Mouse (Mus musculus): Measurements from ENCODE around the gene Cmtr2. TPM values are rescaled to one million over a fixed set of nuclear protein-coding genes. Genes with fewer than 3 reads are reported as not detected.

Gene Cmtr2
- polyA plus RNA-seq, 1 experiment from 2014 or later: 9.5 TPM

DNA sequence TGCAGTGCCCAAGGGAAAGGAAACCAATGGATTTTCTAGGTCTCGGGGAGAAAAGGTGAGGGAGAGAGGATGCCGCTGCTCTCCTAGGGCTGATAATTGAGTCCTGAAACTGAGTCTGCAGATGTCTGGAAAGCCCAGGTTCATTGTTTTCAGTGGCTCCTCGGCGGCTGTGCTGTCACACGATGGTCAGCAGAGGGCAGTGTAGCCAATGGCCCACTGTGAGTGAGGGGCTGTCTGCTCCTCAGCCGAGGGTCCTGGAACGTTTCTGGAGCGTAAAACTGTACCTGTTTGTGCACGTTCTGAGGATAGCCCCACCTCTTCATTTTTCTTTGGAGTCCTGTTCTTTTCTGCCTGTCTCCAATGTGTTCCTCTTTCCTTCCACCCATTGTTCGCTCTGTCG is 13.7 kb upstream of the Cmtr2 start:
- H3K27ac ChIP-seq: no peak overlapping the region
- H3K4me2 ChIP-seq: no peak overlapping the region
- ATAC-seq (replicated peaks; ENCODE audit: low FRiP score): no peak
- WGBS: 31% methylated on average over 11 of the region's 11 CpGs
- no peaks in the 10 kb centered on the region for H3K4me1 ChIP-seq
- H3K4me3 ChIP-seq (replicated peaks): no peak overlapping the region
- H3K9ac ChIP-seq: no peak overlapping the region
- no peaks in the 10 kb centered on the region for H3K9me3 ChIP-seq (replicated peaks)
- H3K27me3 ChIP-seq: 0 out of 2 replicates have a peak, but pooled peaks cover 3% of the 10 kb centered on the region
- H3K36me3 ChIP-seq: no peaks in the 10 kb centered on the region

DNA sequence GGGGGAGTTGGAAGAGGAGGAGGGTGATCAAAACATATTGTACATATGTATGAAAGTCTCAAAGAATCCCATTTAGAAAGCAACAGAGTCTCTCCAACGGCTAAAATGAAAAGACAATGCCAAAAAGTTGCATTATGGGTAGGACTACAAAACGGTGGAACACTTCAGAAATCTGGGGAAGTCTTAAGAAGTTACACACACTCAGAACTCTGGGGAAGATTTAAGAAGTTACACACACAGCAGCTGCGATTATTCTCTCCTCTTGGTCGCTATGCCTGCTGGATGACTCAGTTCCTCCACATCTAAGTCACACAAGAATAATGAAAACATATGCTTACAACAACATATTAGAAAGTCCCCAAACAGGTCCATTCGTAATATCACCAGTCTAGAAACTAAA is 788 bp downstream of the Cmtr2 start:
- H3K4me1 ChIP-seq: peaks cover 16% of the 10 kb centered on the region
- no peaks in the 10 kb centered on the region for H3K9me3 ChIP-seq (replicated peaks)
- no peak overlapping the region for H3K4me3 ChIP-seq (replicated peaks)
- no peak overlapping the region for H3K27ac ChIP-seq
- peaks cover 7% of the 10 kb centered on the region for H3K36me3 ChIP-seq
- H3K4me2 ChIP-seq: no peak overlapping the region
- H3K9ac ChIP-seq: no peak overlapping the region
- no peak for ATAC-seq (replicated peaks; ENCODE audit: low FRiP score)
- WGBS: 78% methylated on average over 5 of the region's 5 CpGs
- no peaks in the 10 kb centered on the region; the same call in 1 of the 2 replicates for H3K27me3 ChIP-seq

DNA sequence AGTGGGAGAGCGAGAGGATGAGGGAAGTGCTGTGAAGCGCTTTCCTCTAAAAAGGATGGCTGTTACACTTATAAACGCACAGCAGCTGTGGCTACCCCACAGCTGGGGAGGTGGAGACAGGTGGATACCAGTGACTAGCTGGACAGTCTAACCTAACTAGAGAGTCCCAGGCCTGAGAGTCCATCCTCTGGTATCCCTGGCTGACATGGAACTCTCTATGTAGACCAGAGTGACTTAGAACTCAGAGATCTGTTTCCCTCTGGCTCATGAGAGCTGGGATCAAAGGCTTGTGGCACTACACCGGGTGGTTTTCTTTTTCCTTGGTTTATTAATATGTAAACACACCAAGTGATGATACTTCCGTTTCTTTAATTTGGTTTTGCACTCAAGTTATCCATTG is 1.7 kb downstream of the Cmtr2 start:
- H3K9ac ChIP-seq: no peak overlapping the region
- WGBS: 30% methylated on average over 5 of the region's 5 CpGs

DNA sequence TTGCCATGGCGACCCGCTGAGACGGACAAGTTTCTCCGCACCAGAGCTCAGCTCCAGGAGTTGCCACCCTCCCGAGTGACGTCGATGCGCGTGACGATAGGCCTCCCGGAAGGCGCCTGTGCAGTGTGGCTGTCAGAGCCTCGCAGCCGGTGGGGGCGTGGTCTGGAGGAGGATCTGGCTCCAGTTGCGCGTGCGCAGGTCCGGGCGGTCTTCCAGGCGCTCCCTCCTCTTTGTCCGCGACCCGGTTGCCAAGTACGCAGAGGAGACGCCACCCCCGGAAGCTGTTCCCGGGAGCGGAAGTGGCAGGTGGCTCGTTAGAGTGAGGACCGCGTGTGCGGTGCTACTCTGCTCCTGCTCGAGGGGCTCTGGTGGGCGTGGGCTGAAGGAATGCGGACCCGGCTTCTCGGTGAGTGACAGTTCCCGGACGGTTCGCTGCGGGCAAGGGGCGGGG is 2.2 kb downstream of the Cmtr2 start:
- H3K4me1 ChIP-seq: peaks cover 16% of the 10 kb centered on the region
- no peaks in the 10 kb centered on the region for H3K9me3 ChIP-seq (replicated peaks)
- peak overlapping the region; percentile 67 for H3K27ac ChIP-seq
- peak overlapping the region; percentile 77 for H3K4me3 ChIP-seq (replicated peaks)
- peak; percentile 99 for ATAC-seq (replicated peaks; ENCODE audit: low FRiP score)
- WGBS: under 1% methylated on average over 43 of the region's 43 CpGs
- no peaks in the 10 kb centered on the region; the same call in 1 of the 2 replicates for H3K27me3 ChIP-seq
- H3K4me2 ChIP-seq: peak overlapping the region; percentile 84
- H3K36me3 ChIP-seq: peaks cover 21% of the 10 kb centered on the region
- peak overlapping the region; percentile 41 for H3K9ac ChIP-seq

More for the DNA sequence above, 1.7 kb downstream of the Cmtr2 start:
- H3K4me2 ChIP-seq: peak overlapping the region; percentile 84
- ATAC-seq (replicated peaks; ENCODE audit: low FRiP score): 0 out of 2 replicates have a peak, but pooled peaks have one; percentile 13
- no peaks in the 10 kb centered on the region for H3K9me3 ChIP-seq (replicated peaks)
- H3K27ac ChIP-seq: no peak overlapping the region
- H3K27me3 ChIP-seq: no peaks in the 10 kb centered on the region; the same call in 1 of the 2 replicates
- peaks cover 16% of the 10 kb centered on the region for H3K36me3 ChIP-seq
- peaks cover 16% of the 10 kb centered on the region for H3K4me1 ChIP-seq
- H3K4me3 ChIP-seq (replicated peaks): peak overlapping the region; percentile 77

DNA sequence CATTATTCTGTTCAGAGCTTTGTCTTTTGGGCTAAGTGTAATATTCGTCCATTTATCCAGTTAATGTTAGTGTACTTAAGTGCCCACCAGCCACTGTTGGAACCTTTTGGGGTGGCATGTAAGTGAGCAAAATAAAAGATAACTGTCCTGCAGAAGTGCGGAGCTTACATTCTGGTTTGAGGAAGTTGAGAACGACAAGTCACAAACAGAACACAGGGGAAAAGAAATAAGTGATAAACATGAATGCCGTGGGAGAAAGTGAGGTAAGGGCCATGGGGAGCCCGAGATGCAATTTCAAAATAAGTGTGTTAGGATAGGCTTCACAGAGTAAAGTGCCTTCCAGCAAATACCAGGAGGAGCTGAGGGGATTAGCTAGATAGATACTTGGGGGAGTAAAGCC is 3.0 kb downstream of the Cmtr2 start:
- peak overlapping the region; percentile 77 for H3K4me3 ChIP-seq (replicated peaks)
- H3K27ac ChIP-seq: no peak overlapping the region
- no peak for ATAC-seq (replicated peaks; ENCODE audit: low FRiP score)
- peak overlapping the region; percentile 41; the same call in 1 of the 2 replicates for H3K9ac ChIP-seq
- peaks cover 29% of the 10 kb centered on the region for H3K36me3 ChIP-seq
- no peaks in the 10 kb centered on the region; the same call in 1 of the 2 replicates for H3K27me3 ChIP-seq
- peaks cover 16% of the 10 kb centered on the region for H3K4me1 ChIP-seq
- H3K4me2 ChIP-seq: peak overlapping the region; percentile 84
- WGBS: 76% methylated on average over 5 of the region's 5 CpGs
- no peaks in the 10 kb centered on the region for H3K9me3 ChIP-seq (replicated peaks)

DNA sequence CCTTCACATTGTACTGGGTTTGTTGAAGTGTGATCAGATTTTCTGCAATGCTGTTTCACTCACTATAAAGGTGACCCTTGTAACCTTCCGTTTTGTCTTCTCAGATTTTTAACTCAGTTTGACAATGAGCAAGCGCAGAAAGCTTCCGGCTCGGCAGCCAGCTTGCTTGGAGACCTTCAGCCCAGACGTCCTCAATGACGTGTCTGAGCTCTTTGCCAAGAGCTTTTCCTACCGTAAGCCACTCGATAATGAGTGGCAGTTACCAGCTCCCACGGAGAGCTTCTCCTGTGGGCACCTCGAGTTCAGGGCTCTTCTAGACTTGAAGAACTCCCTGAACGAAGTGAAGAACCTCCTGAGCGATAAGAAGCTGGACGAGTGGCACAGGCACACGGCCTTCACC is 5.5 kb downstream of the Cmtr2 start:
- WGBS: 90% methylated on average over 14 of the region's 14 CpGs
- Histone ChIP-seq H3K27ac (no peak overlapping the region), H3K4me3 (replicated peaks) (no peak overlapping the region), H3K4me2 (no peak overlapping the region), H3K9ac (no peak overlapping the region), H3K4me1 (peaks cover 16% of the 10 kb centered on the region), H3K9me3 (replicated peaks) (no peaks in the 10 kb centered on the region), H3K36me3 (peaks cover 34% of the 10 kb centered on the region), H3K27me3 (no peaks in the 10 kb centered on the region; the same call in 1 of the 2 replicates)
- no peak for ATAC-seq (replicated peaks; ENCODE audit: low FRiP score)

DNA sequence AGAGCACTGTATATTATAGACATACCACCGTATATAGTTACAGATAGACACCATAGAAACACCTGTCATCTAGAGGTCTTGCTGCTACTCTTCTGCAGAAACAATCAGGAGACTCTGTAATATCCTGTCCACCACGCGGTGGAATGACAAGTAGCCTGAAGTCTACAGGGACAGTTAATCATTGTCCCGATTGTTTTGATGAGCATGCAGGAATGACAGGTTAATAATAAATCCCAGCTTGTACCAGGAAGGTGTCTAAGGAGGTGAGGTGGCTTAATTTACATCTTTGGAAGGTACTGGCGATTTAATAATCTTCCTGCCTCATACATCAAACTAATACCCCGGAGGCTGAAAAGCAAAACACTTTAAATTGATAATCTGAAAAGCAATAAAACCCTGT is 15.3 kb downstream of the Cmtr2 start:
- peaks cover 7% of the 10 kb centered on the region for H3K4me1 ChIP-seq
- WGBS: 32% methylated on average over 6 of the region's 6 CpGs
- peak; percentile 46; the same call in 1 of the 2 replicates for ATAC-seq (replicated peaks; ENCODE audit: low FRiP score)

DNA sequence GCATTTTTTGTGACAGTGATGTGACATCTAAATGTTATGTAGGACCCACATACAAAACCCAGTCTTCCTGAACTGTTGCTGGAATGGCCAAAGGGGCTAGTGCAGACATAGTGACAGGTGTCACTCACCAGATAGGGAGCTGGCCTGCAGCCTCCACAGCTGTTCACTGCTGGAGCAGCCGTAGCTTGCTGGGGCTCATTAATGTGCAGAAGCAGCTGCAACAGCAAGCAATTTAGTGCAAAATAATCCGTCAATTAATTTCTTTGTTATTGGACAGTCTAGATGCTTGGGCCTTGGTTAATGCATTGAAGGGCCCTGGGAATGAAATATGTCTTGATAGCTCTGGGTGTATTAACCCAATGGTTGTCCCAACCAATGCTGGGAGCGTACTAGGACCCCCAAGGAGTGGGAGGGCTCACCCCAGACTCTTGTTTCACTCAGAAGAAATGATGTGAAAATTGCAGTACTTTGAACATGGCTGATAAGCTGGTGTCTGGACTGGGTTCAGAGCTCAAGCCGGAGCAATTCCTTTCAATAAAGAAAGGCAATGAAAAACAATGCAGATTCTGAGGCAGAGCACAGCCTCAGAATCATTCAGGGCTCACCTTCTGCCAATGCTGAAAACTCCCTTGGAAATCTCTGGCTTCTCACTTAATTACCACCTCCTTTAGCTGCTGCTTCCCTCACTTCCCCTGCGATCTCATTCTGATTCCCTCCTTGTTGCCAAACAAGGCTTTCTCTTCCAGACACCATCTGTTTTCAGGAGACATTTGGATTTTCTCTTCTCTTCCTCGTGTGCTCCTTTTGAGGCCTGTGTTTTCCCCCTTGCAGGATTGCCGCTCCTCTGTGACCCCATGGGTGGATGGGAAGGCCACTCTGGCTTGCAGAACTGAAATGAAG is 27.1 kb downstream of the Cmtr2 start:
- no peak overlapping the region for H3K4me2 ChIP-seq
- no peak for ATAC-seq (replicated peaks; ENCODE audit: low FRiP score)
- H3K4me3 ChIP-seq (replicated peaks): no peak overlapping the region
- H3K27me3 ChIP-seq: no peaks in the 10 kb centered on the region
- H3K4me1 ChIP-seq: no peaks in the 10 kb centered on the region
- 62% methylated on average over 7 of the region's 7 CpGs for WGBS
- H3K36me3 ChIP-seq: no peaks in the 10 kb centered on the region
- H3K27ac ChIP-seq: no peak overlapping the region
- no peaks in the 10 kb centered on the region for H3K9me3 ChIP-seq (replicated peaks)
- no peak overlapping the region for H3K9ac ChIP-seq

More for the DNA sequence above, 15.3 kb downstream of the Cmtr2 start:
- no peaks in the 10 kb centered on the region for H3K36me3 ChIP-seq
- H3K27ac ChIP-seq: no peak overlapping the region
- no peak overlapping the region for H3K4me2 ChIP-seq
- no peak overlapping the region for H3K4me3 ChIP-seq (replicated peaks)
- no peak overlapping the region for H3K9ac ChIP-seq
- no peaks in the 10 kb centered on the region for H3K9me3 ChIP-seq (replicated peaks)
- H3K27me3 ChIP-seq: no peaks in the 10 kb centered on the region

DNA sequence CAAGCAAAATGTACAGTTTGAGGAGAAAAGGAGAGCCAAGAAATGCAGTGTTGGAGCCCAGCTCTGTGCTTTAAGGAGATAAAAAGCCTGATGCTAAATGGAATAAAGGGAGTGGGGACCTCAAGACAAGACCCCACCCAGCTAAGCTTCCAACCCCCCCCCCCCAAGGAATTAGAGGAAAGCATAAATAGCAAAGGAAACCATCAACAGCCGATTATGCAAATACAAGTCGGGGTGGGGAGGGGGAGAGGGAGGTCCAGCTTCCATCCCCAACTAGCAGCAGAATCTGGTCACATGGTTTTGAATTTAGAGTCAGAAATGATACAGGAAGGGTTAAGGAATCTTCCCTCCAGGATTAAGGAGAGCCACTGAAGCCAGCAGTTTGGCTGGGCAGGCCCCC is 29.1 kb downstream of the Cmtr2 start:
- WGBS: 53% methylated on average over 2 of the region's 2 CpGs
- no peaks in the 10 kb centered on the region for H3K36me3 ChIP-seq
- H3K9me3 ChIP-seq (replicated peaks): no peaks in the 10 kb centered on the region
- no peak overlapping the region for H3K4me2 ChIP-seq
- no peaks in the 10 kb centered on the region for H3K27me3 ChIP-seq
- no peak overlapping the region for H3K27ac ChIP-seq
- H3K9ac ChIP-seq: no peak overlapping the region
- H3K4me3 ChIP-seq (replicated peaks): no peak overlapping the region
- no peaks in the 10 kb centered on the region for H3K4me1 ChIP-seq
- no peak for ATAC-seq (replicated peaks; ENCODE audit: low FRiP score)

DNA sequence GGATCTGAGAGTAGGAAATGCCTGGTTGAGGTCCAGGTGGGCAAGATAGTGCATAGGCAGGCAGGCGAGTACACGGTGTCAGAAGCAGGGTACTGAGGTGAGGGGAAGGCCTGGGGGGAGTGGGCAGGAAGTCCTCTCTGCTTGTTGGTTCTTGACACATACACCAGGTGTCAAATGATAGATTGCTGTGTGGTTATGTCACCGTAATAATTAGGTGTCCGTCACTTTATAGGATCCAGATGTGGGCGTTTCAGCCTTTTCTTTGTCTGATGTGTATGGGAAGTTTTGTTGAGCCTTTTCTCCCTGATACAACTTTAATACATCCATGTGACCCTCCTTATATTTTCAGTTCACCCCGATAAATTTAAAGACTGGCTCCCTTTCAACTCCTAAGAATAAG is 31.8 kb downstream of the Cmtr2 start:
- WGBS: 75% methylated on average over 6 of the region's 6 CpGs
- Histone ChIP-seq H3K9ac (no peak overlapping the region), H3K27me3 (no peaks in the 10 kb centered on the region), H3K27ac (no peak overlapping the region), H3K4me1 (no peaks in the 10 kb centered on the region), H3K4me2 (no peak overlapping the region), H3K4me3 (replicated peaks) (no peak overlapping the region), H3K9me3 (replicated peaks) (no peaks in the 10 kb centered on the region), H3K36me3 (no peaks in the 10 kb centered on the region)
- ATAC-seq (replicated peaks; ENCODE audit: low FRiP score): no peak

DNA sequence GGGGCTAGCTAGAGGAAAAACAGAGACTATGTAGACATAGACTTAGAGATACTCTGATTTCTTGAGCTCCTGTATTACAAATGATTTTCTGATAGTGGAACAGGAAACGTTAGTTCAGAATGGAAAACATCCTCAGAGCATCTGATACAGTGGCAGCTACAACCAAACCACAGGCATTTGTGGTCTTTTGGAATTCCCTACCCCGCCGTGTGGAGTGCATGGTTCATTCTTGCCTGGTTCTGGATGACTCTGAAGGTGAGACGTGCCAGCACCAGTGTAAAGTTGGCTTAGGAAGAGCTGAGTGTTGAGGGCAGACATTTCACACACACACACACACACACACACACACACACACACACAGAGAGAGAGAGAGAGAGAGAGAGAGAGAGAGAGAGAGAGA is 38.5 kb downstream of the Cmtr2 start:
- H3K4me3 ChIP-seq (replicated peaks): no peak overlapping the region
- no peak overlapping the region for H3K27ac ChIP-seq
- 86% methylated on average over 4 of the region's 4 CpGs for WGBS
- ATAC-seq (replicated peaks; ENCODE audit: low FRiP score): no peak
- H3K27me3 ChIP-seq: no peaks in the 10 kb centered on the region
- no peaks in the 10 kb centered on the region for H3K4me1 ChIP-seq
- H3K4me2 ChIP-seq: no peak overlapping the region
- no peaks in the 10 kb centered on the region for H3K36me3 ChIP-seq
- no peaks in the 10 kb centered on the region for H3K9me3 ChIP-seq (replicated peaks)
- H3K9ac ChIP-seq: no peak overlapping the region

DNA sequence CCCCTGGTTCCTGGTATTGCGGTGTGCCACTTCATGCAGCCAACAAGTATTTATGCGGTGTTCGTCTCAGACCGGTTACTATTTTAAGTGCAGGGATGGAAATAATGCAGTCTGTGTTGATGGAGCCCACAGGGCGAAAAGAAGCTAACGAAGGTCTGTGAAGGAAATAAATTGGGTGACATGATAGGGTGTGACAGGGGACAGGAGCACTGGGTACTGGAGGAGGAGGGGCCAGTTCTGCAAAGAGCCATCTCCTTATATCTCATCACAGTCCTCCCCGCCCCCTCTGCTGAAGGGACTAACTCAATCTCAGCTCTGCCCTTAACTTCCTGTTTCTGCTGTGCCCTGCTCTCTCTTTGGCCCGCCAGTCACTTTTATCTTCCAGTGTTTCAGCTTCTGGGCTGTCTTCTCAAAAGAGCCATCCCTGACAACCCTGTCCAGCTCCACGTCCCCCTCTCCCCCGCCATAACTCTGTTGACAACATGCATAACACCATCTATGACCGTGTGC is 50.4 kb downstream of the Cmtr2 start:
- Histone ChIP-seq H3K4me1 (peaks cover 10% of the 10 kb centered on the region), H3K4me2 (no peak overlapping the region), H3K9me3 (replicated peaks) (no peaks in the 10 kb centered on the region), H3K27ac (no peak overlapping the region), H3K27me3 (peaks cover 5% of the 10 kb centered on the region; the same call in 1 of the 2 replicates), H3K9ac (no peak overlapping the region), H3K4me3 (replicated peaks) (no peak overlapping the region), H3K36me3 (no peaks in the 10 kb centered on the region)
- WGBS: 79% methylated on average over 11 of the region's 11 CpGs
- no peak for ATAC-seq (replicated peaks; ENCODE audit: low FRiP score)
